Mouse (Mus musculus) testis, adult 2 months (tissue): Measurements from ENCODE around the gene Nutf2. TPM values are rescaled to one million over a fixed set of nuclear protein-coding genes. Genes with fewer than 3 reads are reported as not detected.
A peak's percentile ranks its signal among the peaks of the same experiment; 100 is the strongest.

Experiments
- H3K27ac ChIP-seq: fragments of 200-500 bp; 2 replicates; pipeline ENCODE4 v1.5.1; 2012; ENCODE audit warnings: low read depth, low read length; ENCODE audit not compliant: control insufficient read depth, insufficient read depth
- H3K27me3 ChIP-seq: fragments of 200-500 bp; 2 replicates; pipeline ENCODE4 v1.6.1; 2012; ENCODE audit warnings: mild to moderate bottlenecking, low read length, moderate library complexity; ENCODE audit not compliant: control insufficient read depth, insufficient read depth
- H3K36me3 ChIP-seq: fragments of 200-500 bp; 2 replicates; pipeline ENCODE4 v1.6.1; 2012; ENCODE audit warnings: mild to moderate bottlenecking, low read length; ENCODE audit not compliant: control insufficient read depth, insufficient read depth
- H3K4me1 ChIP-seq: fragments of 200-500 bp; 2 replicates; pipeline ENCODE4 v1.6.1; 2012; ENCODE audit warnings: low read length; ENCODE audit not compliant: control insufficient read depth, insufficient read depth
- H3K4me3 ChIP-seq: fragments of 200-500 bp; 2 replicates; pipeline ENCODE4 v1.5.1; 2012; ENCODE audit warnings: low read depth, mild to moderate bottlenecking, low read length, moderate library complexity, mixed read lengths; ENCODE audit not compliant: control insufficient read depth
- CTCF ChIP-seq: fragments of 200-500 bp; IDR thresholded peaks from 2 replicates; pipeline ENCODE4 v1.5.1; 2012; ENCODE audit warnings: low read depth, mild to moderate bottlenecking, inconsistent platforms, low read length, moderate library complexity; ENCODE audit not compliant: control insufficient read depth, insufficient read depth, insufficient replicate concordance
- POLR2A ChIP-seq: fragments of 200-500 bp; IDR thresholded peaks from 2 replicates; pipeline ENCODE4 v1.6.1; 2012; ENCODE audit warnings: low read depth, mild to moderate bottlenecking, inconsistent platforms, low read length, moderate library complexity; ENCODE audit not compliant: control insufficient read depth
- polyA plus RNA-seq: library from polyadenylated mRNA; depleted of rRNA; stranded (reverse); fragments of >200 nt; gene quantifications from 2 replicates; pipeline ENCODE4 v1.2.3, GENCODE M21; 2012; rRNA removed

Gene Nutf2
- 29.9 and 32.1 TPM in 2 replicates for polyA plus RNA-seq

- Histone ChIP-seq H3K36me3 (no peaks in the 10 kb centered on the region), H3K27me3 (no peaks in the 10 kb centered on the region), H3K4me3 (peak within 1 kb of the TSS; percentile 88), H3K27ac (peak within 1 kb of the TSS; percentile 87), H3K4me1 (peaks cover 8% of the 10 kb centered on the region)
- TF ChIP-seq CTCF (no peak), POLR2A (peak; percentile 71)
Measured at GRCm38 (mm10) chr8:105860143-105860981, at the start of gene Nutf2. Gene Nutf2 (plus strand): TSS chr8:105860580.

- H3K4me3 ChIP-seq, result no peak overlapping the region
- H3K36me3 ChIP-seq, result no peaks in the 10 kb centered on the region
- no peaks in the 10 kb centered on the region for H3K4me1 ChIP-seq
- TF ChIP-seq CTCF (no peak), POLR2A (no peak)
- H3K27me3 ChIP-seq, result no peaks in the 10 kb centered on the region
- peak overlapping the region; percentile 10; the same call in 1 of the 2 replicates for H3K27ac ChIP-seq
Measured at GRCm38 (mm10) chr8:105811061-105811460, 49.3 kb upstream of the Nutf2 start.

DNA sequence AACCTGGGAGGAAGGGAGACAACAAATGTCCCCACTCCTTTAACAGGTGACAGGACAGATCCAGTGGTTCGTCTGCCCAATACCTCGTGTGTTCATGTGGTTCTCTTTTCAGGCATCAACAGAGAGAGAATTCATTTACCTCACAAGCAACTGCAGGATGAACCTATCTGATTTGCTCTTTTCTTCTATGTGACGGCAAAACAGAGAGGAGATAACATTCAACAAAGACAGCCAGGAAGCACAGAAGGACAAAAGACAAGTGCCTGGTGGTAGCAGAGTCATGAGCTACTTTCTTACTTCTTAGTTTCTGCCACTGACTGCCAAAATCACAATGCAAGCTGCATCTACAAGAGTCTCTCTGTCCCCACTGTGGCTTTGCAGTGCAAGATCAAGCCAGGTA is 48.8 kb upstream of the Nutf2 start:
- Histone ChIP-seq H3K36me3 (no peaks in the 10 kb centered on the region), H3K27ac (no peak overlapping the region), H3K27me3 (no peaks in the 10 kb centered on the region), H3K4me1 (no peaks in the 10 kb centered on the region), H3K4me3 (no peak overlapping the region)
- TF ChIP-seq CTCF (no peak), POLR2A (no peak)

GRCm38 (mm10) chr8:105812511-105812910 is 47.9 kb upstream of the Nutf2 start:
- no peaks in the 10 kb centered on the region for H3K36me3 ChIP-seq

DNA sequence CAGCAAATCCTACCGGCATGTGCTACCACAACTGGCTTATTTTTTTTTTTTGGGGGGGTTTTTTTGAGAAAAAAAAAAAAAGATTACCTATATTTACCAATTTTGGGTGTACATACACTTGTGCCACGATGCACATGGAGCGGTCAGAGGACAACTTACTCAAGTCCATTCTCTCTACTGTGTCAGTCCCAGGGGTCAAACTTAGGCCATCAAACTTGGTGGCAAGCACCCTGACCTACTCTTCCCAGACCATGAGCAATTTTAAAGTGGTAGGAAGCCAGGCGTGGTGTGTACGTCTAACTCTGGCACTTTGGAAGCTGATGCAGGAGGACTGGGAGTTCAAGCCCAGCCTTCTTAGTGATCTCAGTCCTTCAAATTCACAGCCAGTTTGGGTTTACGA is 47.1 kb upstream of the Nutf2 start:
- H3K4me3 ChIP-seq, result no peak overlapping the region
- H3K27ac ChIP-seq, result no peak overlapping the region
- no peaks in the 10 kb centered on the region for H3K4me1 ChIP-seq
- no peaks in the 10 kb centered on the region for H3K27me3 ChIP-seq
- H3K36me3 ChIP-seq, result no peaks in the 10 kb centered on the region
- TF ChIP-seq POLR2A (no peak), CTCF (no peak)

More at GRCm38 (mm10) chr8:105812511-105812910, 47.9 kb upstream of the Nutf2 start:
- Histone ChIP-seq H3K27ac (no peak overlapping the region), H3K4me1 (no peaks in the 10 kb centered on the region), H3K27me3 (no peaks in the 10 kb centered on the region), H3K4me3 (no peak overlapping the region)
- TF ChIP-seq POLR2A (no peak), CTCF (no peak)

DNA sequence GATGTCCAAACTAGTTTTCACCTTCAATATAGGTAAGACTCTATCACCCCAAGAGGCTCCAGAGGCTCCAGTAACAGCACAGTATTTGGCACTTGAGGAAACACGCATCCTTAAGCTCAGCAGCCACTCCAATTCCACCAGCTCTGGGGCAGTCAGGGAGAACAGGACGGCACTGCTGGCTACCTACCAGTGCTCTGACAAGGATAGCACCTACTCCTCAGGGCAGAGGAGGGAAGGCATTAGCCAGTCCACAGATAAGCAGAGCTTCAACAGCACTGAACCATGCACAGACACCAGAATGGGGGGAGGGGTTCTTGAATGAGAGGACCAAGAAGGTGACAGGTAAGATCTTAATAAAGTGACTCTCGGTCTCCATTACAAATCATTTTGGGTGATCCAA is 40.7 kb upstream of the Nutf2 start:
- Histone ChIP-seq H3K27ac (no peak overlapping the region), H3K27me3 (no peaks in the 10 kb centered on the region), H3K4me3 (no peak overlapping the region), H3K4me1 (no peaks in the 10 kb centered on the region), H3K36me3 (no peaks in the 10 kb centered on the region; the same call in 1 of the 2 replicates)
- TF ChIP-seq CTCF (no peak), POLR2A (no peak)

DNA sequence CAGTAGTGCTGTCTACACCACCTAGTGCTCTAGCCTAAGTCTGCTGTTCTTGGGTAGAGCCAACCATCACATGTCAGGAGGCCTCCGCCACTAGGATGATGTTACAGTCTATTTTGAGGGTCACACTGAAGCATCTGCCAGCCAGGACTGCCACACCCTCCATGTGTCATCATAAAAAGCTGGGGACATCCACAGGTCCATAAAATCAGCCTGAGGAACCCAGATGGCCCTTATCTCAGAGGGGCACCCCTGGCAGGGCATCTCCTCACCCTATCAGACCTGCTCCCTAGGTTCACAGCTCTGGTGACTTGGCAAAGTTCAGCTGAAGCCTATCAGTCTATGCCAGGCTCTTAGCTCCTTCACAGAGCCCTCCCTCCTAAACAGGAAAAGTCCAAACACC is 39.5 kb upstream of the Nutf2 start:
- Histone ChIP-seq H3K4me1 (no peaks in the 10 kb centered on the region), H3K27ac (no peak overlapping the region), H3K4me3 (no peak overlapping the region), H3K27me3 (no peaks in the 10 kb centered on the region), H3K36me3 (no peaks in the 10 kb centered on the region; the same call in 1 of the 2 replicates)
- no peak for TF ChIP-seq POLR2A
- TF ChIP-seq CTCF, result no peak
